11 mouse cellular contexts compared by ENCODE assay signal in the genomic region with DNA sequence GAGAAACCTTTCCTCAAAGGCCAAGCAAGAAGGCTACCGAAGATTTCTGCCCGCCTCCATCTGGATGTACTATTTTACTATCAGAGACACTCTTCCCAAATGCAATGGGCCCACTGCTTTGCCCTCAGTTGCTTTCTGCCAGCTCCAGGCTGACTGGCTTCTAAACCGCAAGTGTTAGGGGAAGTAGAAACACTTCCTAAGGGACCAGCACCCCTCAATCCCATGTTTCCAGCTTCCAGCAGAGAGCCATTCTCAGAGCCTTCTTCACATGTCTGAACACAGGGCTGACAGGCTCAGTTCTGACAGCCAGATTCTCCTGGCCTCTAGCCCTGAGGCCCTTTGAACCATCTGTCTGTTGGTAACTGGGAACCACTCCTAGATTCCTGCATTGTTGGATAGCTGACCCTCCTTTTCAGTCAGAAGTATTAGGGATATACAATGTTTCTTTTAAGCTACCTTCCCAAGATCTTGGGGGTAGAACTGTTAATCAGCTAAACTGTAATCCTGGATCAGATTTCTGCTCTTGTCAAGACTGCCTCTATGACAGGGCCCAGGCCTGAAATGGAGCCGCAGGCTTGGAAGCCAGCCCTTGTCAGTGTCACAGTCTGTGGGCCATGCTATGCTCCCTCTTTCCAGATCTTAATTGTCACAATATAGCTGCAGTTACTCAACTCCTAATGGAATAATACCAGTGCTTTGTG.
DNase-seq lines count a peak whose midpoint lies in the region; ATAC-seq and TF ChIP-seq lines count a peak whose summit lies in the region.
"Had no signal": no experiment of that assay in that cellular context is flagged by ENCODE, and none has a peak within 500 bp of the region (broad histone marks: within the 10 kb centered on the region; RNA-seq: fewer than 3 reads in every experiment).

No protein-coding gene starts in this region.

- DNase-seq in heart, adult 2 months: peak; percentile 47 to 64
- DNase-seq in Muller cell, postnatal 12 days (ENCODE audit: inconsistent ontology term): peak; percentile 78
- DNase-seq in cerebellum, adult 2 months: peak; percentile 86 to 92
- DNase-seq in heart, postnatal 10 days: peak; percentile 55 to 56
- DNase-seq in embryo, embryonic 10.5 days (ENCODE audit: low spot score): no peak
- no peak for DNase-seq in adrenal gland, postnatal 4 days (ENCODE audit: low spot score in 2 of 2)
- DNase-seq: adrenal gland, adult 8-10 months had no signal

- no peak for TF ChIP-seq EP300 in heart, adult 2 months (IDR thresholded peaks at IDR 0.05; ENCODE audit: insufficient read depth, low read depth, low read length)

- H3K4me1 ChIP-seq in heart, adult 2 months (ENCODE audit: control insufficient read depth, insufficient read depth, low read length): peaks cover 17% of the 10 kb centered on the region
- peaks cover 2% of the 10 kb centered on the region; the same call in 1 of the 2 replicates for H3K4me1 ChIP-seq in heart, embryonic 11.5 days (ENCODE audit: control insufficient read depth, insufficient read depth, low read length)
- H3K4me1 ChIP-seq in cerebellum, adult 2 months (ENCODE audit: control insufficient read depth, insufficient read depth, low read length): peaks cover 12% of the 10 kb centered on the region; the same call in 1 of the 2 replicates
- H3K4me1 ChIP-seq: hindbrain, embryonic 12.5 days had no signal

- no peaks in the 10 kb centered on the region; the same call in 1 of the 2 replicates for H3K27me3 ChIP-seq in heart, adult 2 months (ENCODE audit: control insufficient read depth, insufficient read depth, low read length)
- no peaks in the 10 kb centered on the region for H3K27me3 ChIP-seq in heart, embryonic 11.5 days (ENCODE audit: control insufficient read depth, insufficient read depth, low read length)
- no peaks in the 10 kb centered on the region for H3K27me3 ChIP-seq in cerebellum, adult 2 months (ENCODE audit: control insufficient read depth, insufficient read depth, low read length)
- H3K27me3 ChIP-seq: CH12.LX; hindbrain, embryonic 12.5 days had no signal

- ATAC-seq in heart, embryonic 11.5 days (replicated peaks; ENCODE audit: insufficient number of reproducible peaks, low FRiP score, low TSS enrichment): no peak
- ATAC-seq in CD4-positive, CD25-positive, alpha-beta regulatory T cell, adult 4 months: no peak

- intact Hi-C loops in heart, adult 2 months (cut with DNase I): no loop called here
- intact Hi-C loops in heart, postnatal 10 days (cut with DNase I): no loop called here

- no peak overlapping the region for H3K4me3 ChIP-seq in heart, adult 2 months
- no peak overlapping the region for H3K4me3 ChIP-seq in heart, embryonic 11.5 days (ENCODE audit: low read depth, low read length)
- no peak overlapping the region for H3K4me3 ChIP-seq in cerebellum, adult 2 months (replicated peaks; ENCODE audit: insufficient read depth, low read depth, low read length)
- H3K4me3 ChIP-seq: hindbrain, embryonic 12.5 days had no signal

- H3K36me3 ChIP-seq in heart, adult 2 months (ENCODE audit: control insufficient read depth, insufficient read depth, low read length): peaks cover 7% of the 10 kb centered on the region
- H3K36me3 ChIP-seq in heart, embryonic 11.5 days (ENCODE audit: control insufficient read depth, insufficient read depth, low read length): no peaks in the 10 kb centered on the region
- H3K36me3 ChIP-seq: hindbrain, embryonic 12.5 days had no signal

- no peak overlapping the region for H3K4me2 ChIP-seq in heart, embryonic 11.5 days
- H3K4me2 ChIP-seq: hindbrain, embryonic 12.5 days had no signal

- WGBS in heart, adult 2 months: 72% methylated on average over 4 of the region's 4 CpGs
- WGBS in heart, embryonic 11.5 days (ENCODE audit: insufficient replicate concordance): 69% methylated on average over 4 of the region's 4 CpGs
- 21% methylated on average over 4 of the region's 4 CpGs for WGBS in cerebellum, adult 2 months

- H3K9ac ChIP-seq in heart, adult 2 months (ENCODE audit: low read depth, low read length): no peak overlapping the region
- H3K9ac ChIP-seq in heart, embryonic 11.5 days (ENCODE audit: low read depth, low read length): no peak overlapping the region
- H3K9ac ChIP-seq: hindbrain, embryonic 12.5 days had no signal

- peak overlapping the region; percentile 53 for H3K27ac ChIP-seq in heart, adult 2 months
- H3K27ac ChIP-seq in heart, embryonic 11.5 days (ENCODE audit: low read depth, low read length): no peak overlapping the region
- H3K27ac ChIP-seq in cerebellum, adult 2 months (ENCODE audit: insufficient read depth, low read length): peak overlapping the region; percentile 76
- H3K27ac ChIP-seq: hindbrain, embryonic 12.5 days had no signal

- no peaks in the 10 kb centered on the region for H3K9me3 ChIP-seq in heart, embryonic 11.5 days (replicated peaks; ENCODE audit: control insufficient read depth, low read length)
- H3K9me3 ChIP-seq: hindbrain, embryonic 12.5 days had no signal

- TF ChIP-seq CTCF in heart, adult 2 months (IDR thresholded peaks at IDR 0.05): no peak
- TF ChIP-seq CTCF in cerebellum, adult 2 months (IDR thresholded peaks at IDR 0.05; ENCODE audit: borderline replicate concordance, insufficient read depth, low read depth, low read length): no peak

- TF ChIP-seq POLR2A in heart, adult 2 months (IDR thresholded peaks at IDR 0.05; ENCODE audit: insufficient read depth, low read depth, low read length): no peak
- no peak for TF ChIP-seq POLR2A in cerebellum, adult 2 months (IDR thresholded peaks at IDR 0.05; ENCODE audit: borderline replicate concordance, insufficient read depth, low read length)

- H3K79me2 ChIP-seq in heart, adult 2 months (replicated peaks; ENCODE audit: control insufficient read depth, insufficient read depth, low read length): no peaks in the 10 kb centered on the region

Comparison
In these comparisons a context has a peak if more than half of its experiments do, and no peak if none do; other contexts are left out.
1. DNase-seq: peak in heart, adult 2 months (2 of 2), Muller cell, postnatal 12 days (single experiment), cerebellum, adult 2 months (2 of 2) and heart, postnatal 10 days (2 of 2); none in embryo, embryonic 10.5 days (single experiment) and adrenal gland, postnatal 4 days (0 of 2).